Comparison of ENCODE assay signal across 10 mouse cellular contexts in the genomic region with DNA sequence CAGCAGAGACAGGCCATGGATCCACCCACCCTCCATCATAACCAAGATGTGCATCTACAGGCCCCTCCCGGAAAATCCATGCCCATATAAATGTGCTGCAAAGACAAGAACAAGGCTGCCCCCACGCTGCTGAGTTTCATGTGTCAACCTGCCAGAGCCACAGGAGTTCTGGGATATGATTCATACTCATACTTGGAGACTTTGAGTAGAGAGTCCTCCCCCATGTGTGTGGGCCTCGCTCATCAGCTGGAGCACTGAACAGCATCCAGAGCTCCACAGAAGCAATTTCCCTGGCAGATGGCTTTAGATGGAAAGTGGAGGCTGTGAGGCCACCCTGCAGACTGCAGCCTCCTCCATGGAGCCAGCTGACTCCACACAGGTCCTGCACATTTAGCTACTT. TPM values are rescaled to one million over a fixed set of nuclear protein-coding genes. Genes with fewer than 3 reads are reported as not detected.
DNase-seq lines count a peak whose midpoint lies in the region; ATAC-seq and TF ChIP-seq lines count a peak whose summit lies in the region.
"Had no signal": no experiment of that assay in that cellular context is flagged by ENCODE, and none has a peak within 500 bp of the region (broad histone marks: within the 10 kb centered on the region; RNA-seq: fewer than 3 reads in every experiment).

No protein-coding gene starts in this region.

- no peaks in the 10 kb centered on the region for H3K36me3 ChIP-seq in heart, embryonic 10.5 days
- H3K36me3 ChIP-seq: lung, embryonic 15.5 days had no signal

- intact Hi-C loops in left cerebral cortex, adult 2 months (cut with DNase I) = loop anchor here (1.0 to 5.0 kb wide), 4 partner anchors 24 to 260 kb away; no protein-coding TSS in a partner anchor

- TF ChIP-seq POLR2A in bone marrow macrophage, adult 2 months (IDR thresholded peaks at IDR 0.05; ENCODE audit: borderline replicate concordance, low read depth, low read length) = no peak

- H3K4me1 ChIP-seq in bone marrow macrophage, adult 2 months (ENCODE audit: control insufficient read depth, insufficient read depth, low read length) = peaks cover 65% of the 10 kb centered on the region
- H3K4me1 ChIP-seq in heart, embryonic 10.5 days = peaks cover 57% of the 10 kb centered on the region

- WGBS in heart, embryonic 10.5 days = 81% methylated on average over 3 of the region's 3 CpGs

- no peak for TF ChIP-seq CTCF in bone marrow macrophage, adult 2 months (IDR thresholded peaks at IDR 0.05; ENCODE audit: low read depth, low read length)
- TF ChIP-seq CTCF in left cerebral cortex, adult 2 months (IDR thresholded peaks at IDR 0.05) = no peak; the same call in 1 of the 2 replicates

- H3K4me3 ChIP-seq in bone marrow macrophage, adult 2 months (ENCODE audit: insufficient read depth, low read length) = no peak overlapping the region
- H3K4me3 ChIP-seq in heart, embryonic 10.5 days = no peak overlapping the region
- no peak overlapping the region for H3K4me3 ChIP-seq in left cerebral cortex, adult 2 months
- H3K4me3 ChIP-seq: erythroblast, embryonic 14.5 days; lung, embryonic 15.5 days had no signal

- DNase-seq in 3T3-L1 (ENCODE audit: low read depth, low spot score) = peak; percentile 81
- no peak for DNase-seq in heart, embryonic 10.5 days (ENCODE audit: low spot score)
- peak; percentile 80 to 83 for DNase-seq in left cerebral cortex, adult 2 months (ENCODE audit: extremely low spot score in 1 of 2, low spot score in 2 of 2)
- no peak for DNase-seq in kidney, postnatal 36 days
- DNase-seq in thymus, postnatal 25 days = no peak

- H3K9me3 ChIP-seq in heart, embryonic 10.5 days = peaks cover 5% of the 10 kb centered on the region; the same call in 1 of the 2 replicates

- H3K27me3 ChIP-seq in heart, embryonic 10.5 days (ENCODE audit: insufficient read depth, poor library complexity, severe bottlenecking) = no peaks in the 10 kb centered on the region; the same call in 1 of the 2 replicates
- H3K27me3 ChIP-seq: lung, embryonic 15.5 days had no signal

- ATAC-seq in CD4-positive, CD25-positive, alpha-beta regulatory T cell, adult 4 months = no peak
- no peak for ATAC-seq in erythroblast, adult 5-6 weeks (replicated peaks; ENCODE audit: low FRiP score, poor library complexity, severe bottlenecking)

- H3K27ac ChIP-seq in bone marrow macrophage, adult 2 months (ENCODE audit: insufficient read depth, low read depth, low read length) = 0 out of 2 replicates have a peak overlapping the region, but pooled peaks have one; percentile 10
- peak overlapping the region; percentile 92 for H3K27ac ChIP-seq in heart, embryonic 10.5 days
- H3K27ac ChIP-seq in left cerebral cortex, adult 2 months = peak overlapping the region; percentile 79

RNA-seq across cellular contexts. Expression of a gene that starts 10.9 kb away (rescaled TPM):
- 3.0 and 4.0 TPM in 2 replicates for polyA plus RNA-seq in bone marrow macrophage, adult 2 months (2012; ENCODE audit: insufficient read depth, insufficient read length, missing spikeins)
- 0.30 and 1.3 TPM in 2 replicates for polyA plus RNA-seq in heart, embryonic 10.5 days (2016; fragmentation: Nextera tagmentation; extraction: Ambion mirVana)
- 1 to 10 TPM; 1.2 to 1.8 TPM for total RNA-seq in left cerebral cortex, adult 2 months (2021)
- not detected for polyA plus RNA-seq in CD4-positive, CD25-positive, alpha-beta regulatory T cell, adult 4 months (2017; shearing (Covaris generic))
- total RNA-seq in erythroblast, adult 5-6 weeks (2015; ENCODE audit: low replicate concordance) = not detected in 2 replicates
- not detected in 2 replicates for total RNA-seq in erythroblast, adult 5-6 weeks (2017; ENCODE audit: low replicate concordance)
- polyA plus RNA-seq: erythroblast, embryonic 14.5 days had no signal

Comparison
In these comparisons a context has a peak if more than half of its experiments do, and no peak if none do; other contexts are left out.
1. DNase-seq: peak in 3T3-L1 (single experiment) and left cerebral cortex, adult 2 months (2 of 2); none in heart, embryonic 10.5 days (single experiment), kidney, postnatal 36 days (0 of 2) and thymus, postnatal 25 days (single experiment).
2. H3K27ac ChIP-seq: peak in every context shown above with its lines; median percentile 92 in heart, embryonic 10.5 days; 79 in left cerebral cortex, adult 2 months; 10 in bone marrow macrophage, adult 2 months.